Mouse (Mus musculus): ENCODE results near the gene Retreg1.

DNA sequence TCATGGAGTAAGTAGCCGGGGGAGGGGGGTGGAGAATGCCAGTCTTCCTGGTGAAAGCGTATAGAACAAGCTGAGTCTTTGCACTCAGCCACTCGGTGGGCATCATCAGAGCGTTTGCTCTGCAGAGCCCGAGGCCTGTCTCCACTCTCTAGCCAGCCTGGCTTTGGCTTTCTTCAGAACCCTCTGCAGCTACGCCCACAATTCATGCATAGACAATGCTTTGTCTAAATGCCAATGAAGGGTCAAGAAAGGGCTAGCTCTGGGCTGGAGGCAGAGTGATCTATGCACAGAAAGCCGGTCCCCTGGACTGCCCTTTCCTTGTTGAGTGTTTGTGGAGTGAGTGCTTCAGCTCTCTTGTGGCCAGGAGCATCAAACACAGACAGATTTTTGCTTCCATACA, 34.8 kb downstream of the Retreg1 start:
- no peak for TF ChIP-seq CTCF (IDR thresholded peaks at IDR 0.05; ENCODE audit: insufficient read depth, low read length)
- TF ChIP-seq POLR2A (IDR thresholded peaks at IDR 0.05; ENCODE audit: borderline replicate concordance, extremely low read depth, low read depth, low read length): no peak
